Comparison of ENCODE assay signal across 9 mouse cellular contexts in the genomic region with DNA sequence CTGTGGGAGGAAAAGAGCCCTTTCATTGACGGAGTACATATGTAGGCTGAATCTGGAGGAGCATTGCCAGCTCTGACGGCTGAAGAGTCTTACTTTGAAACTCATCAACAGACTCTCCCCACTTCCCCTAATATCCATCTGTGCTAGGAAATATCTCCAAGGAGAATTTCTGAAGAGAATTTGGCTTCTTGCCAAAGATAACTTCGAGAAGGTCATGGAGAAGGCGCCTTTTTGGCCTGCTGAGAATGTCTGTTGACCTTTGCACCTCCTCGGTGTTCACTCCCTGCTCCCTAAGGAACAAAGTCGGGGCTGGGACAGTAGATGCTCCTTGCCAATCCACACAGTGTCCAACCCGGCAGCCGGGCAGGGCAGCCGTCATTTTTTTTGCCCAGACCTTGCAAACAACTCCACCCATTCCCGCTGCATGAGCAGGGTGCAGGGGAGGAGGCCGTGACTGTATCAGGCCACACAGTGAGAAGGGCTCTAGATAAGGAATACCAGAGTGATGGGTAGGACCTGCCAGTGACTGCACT. TPM values are rescaled to one million over a fixed set of nuclear protein-coding genes. Genes with fewer than 3 reads are reported as not detected.
DNase-seq lines count a peak whose midpoint lies in the region; ATAC-seq and TF ChIP-seq lines count a peak whose summit lies in the region.
"Had no signal": no experiment of that assay in that cellular context is flagged by ENCODE, and none has a peak within 500 bp of the region (broad histone marks: within the 10 kb centered on the region; RNA-seq: fewer than 3 reads in every experiment).

No protein-coding gene starts in this region.

- ATAC-seq in forebrain, embryonic 11.5 days (replicated peaks; ENCODE audit: low FRiP score): no peak
- ATAC-seq in forebrain, embryonic 13.5 days: no peak
- ATAC-seq in intestine, embryonic 15.5 days: peak; percentile 65
- ATAC-seq in lung, postnatal 0 days: peak; percentile 65

- H3K4me3 ChIP-seq in forebrain, embryonic 11.5 days (ENCODE audit: low read depth, low read length): no peak overlapping the region
- no peak overlapping the region for H3K4me3 ChIP-seq in forebrain, embryonic 13.5 days
- no peak overlapping the region for H3K4me3 ChIP-seq in intestine, embryonic 15.5 days (replicated peaks)
- no peak overlapping the region for H3K4me3 ChIP-seq in lung, postnatal 0 days (ENCODE audit: low read depth, low read length)

- peak; percentile 51 for DNase-seq in forebrain, embryonic 11.5 days (ENCODE audit: low spot score)
- DNase-seq in brain, embryonic 14.5 days (ENCODE audit: low read depth): peak; percentile 14
- peak; percentile 48 for DNase-seq in lung, postnatal 0 days (ENCODE audit: low spot score)
- DNase-seq in layer of hippocampus, adult 8-10 months (ENCODE audit: low spot score in 2 of 2): no peak
- no peak for DNase-seq in frontal cortex, postnatal 10 days (ENCODE audit: low spot score in 2 of 2)
- no peak for DNase-seq in gastrocnemius, postnatal 14 days
- DNase-seq: gastrocnemius, postnatal 36 days had no signal

- no peak overlapping the region for H3K9ac ChIP-seq in forebrain, embryonic 11.5 days (ENCODE audit: low read length)
- H3K9ac ChIP-seq in forebrain, embryonic 13.5 days: no peak overlapping the region
- no peak overlapping the region for H3K9ac ChIP-seq in intestine, embryonic 15.5 days
- H3K9ac ChIP-seq in lung, postnatal 0 days (replicated peaks; ENCODE audit: low read depth): no peak overlapping the region

- H3K27ac ChIP-seq in forebrain, embryonic 11.5 days (ENCODE audit: low read depth, low read length): no peak overlapping the region
- no peak overlapping the region for H3K27ac ChIP-seq in forebrain, embryonic 13.5 days
- H3K27ac ChIP-seq in intestine, embryonic 15.5 days: no peak overlapping the region
- H3K27ac ChIP-seq in lung, postnatal 0 days (ENCODE audit: low read length): no peak overlapping the region

- no peaks in the 10 kb centered on the region for H3K4me1 ChIP-seq in forebrain, embryonic 11.5 days (replicated peaks; ENCODE audit: control insufficient read depth, insufficient read depth, low read length)
- no peaks in the 10 kb centered on the region for H3K4me1 ChIP-seq in forebrain, embryonic 13.5 days
- no peaks in the 10 kb centered on the region for H3K4me1 ChIP-seq in intestine, embryonic 15.5 days (replicated peaks)
- H3K4me1 ChIP-seq in lung, postnatal 0 days (ENCODE audit: insufficient read depth, low read depth, low read length): 0 out of 2 replicates have a peak, but pooled peaks cover 4% of the 10 kb centered on the region

- no peak for TF ChIP-seq EP300 in lung, postnatal 0 days (IDR thresholded peaks at IDR 0.05)

- TF ChIP-seq POLR2A in brain, embryonic 14.5 days (IDR thresholded peaks at IDR 0.05; ENCODE audit: borderline replicate concordance, extremely low read depth, insufficient read depth, insufficient read length, poor library complexity, severe bottlenecking): no peak

- intact Hi-C loops in gastrocnemius, postnatal 14 days (cut with DNase I; ENCODE audit: low total_unique reads): no loop called here

- WGBS in forebrain, embryonic 11.5 days: 78% methylated on average over 11 of the region's 11 CpGs
- 78% methylated on average over 11 of the region's 11 CpGs for WGBS in forebrain, embryonic 13.5 days
- WGBS in intestine, embryonic 15.5 days: 36% methylated on average over 11 of the region's 11 CpGs
- 11% methylated on average over 11 of the region's 11 CpGs for WGBS in lung, postnatal 0 days

- H3K9me3 ChIP-seq in forebrain, embryonic 11.5 days (ENCODE audit: control insufficient read depth, low read length): no peaks in the 10 kb centered on the region
- H3K9me3 ChIP-seq in forebrain, embryonic 13.5 days (replicated peaks): peaks cover 2% of the 10 kb centered on the region; the same call in 1 of the 2 replicates
- H3K9me3 ChIP-seq in intestine, embryonic 15.5 days: no peaks in the 10 kb centered on the region
- 0 out of 2 replicates have a peak, but pooled peaks cover under 1% of the 10 kb centered on the region for H3K9me3 ChIP-seq in lung, postnatal 0 days (ENCODE audit: low read length)

- no peaks in the 10 kb centered on the region for H3K36me3 ChIP-seq in forebrain, embryonic 11.5 days (ENCODE audit: control insufficient read depth, insufficient read depth, low read length)
- H3K36me3 ChIP-seq in forebrain, embryonic 13.5 days (ENCODE audit: poor library complexity, severe bottlenecking): no peaks in the 10 kb centered on the region
- H3K36me3 ChIP-seq in intestine, embryonic 15.5 days: no peaks in the 10 kb centered on the region
- H3K36me3 ChIP-seq in lung, postnatal 0 days (ENCODE audit: insufficient read depth, low read length): no peaks in the 10 kb centered on the region

- no peak overlapping the region for H3K4me2 ChIP-seq in forebrain, embryonic 11.5 days (ENCODE audit: low read depth, low read length, severe bottlenecking)
- H3K4me2 ChIP-seq in forebrain, embryonic 13.5 days: no peak overlapping the region
- H3K4me2 ChIP-seq in intestine, embryonic 15.5 days (replicated peaks): no peak overlapping the region; the same call in 1 of the 2 replicates
- no peak overlapping the region for H3K4me2 ChIP-seq in lung, postnatal 0 days (replicated peaks; ENCODE audit: low read depth, low read length)

- H3K27me3 ChIP-seq in forebrain, embryonic 11.5 days (ENCODE audit: control insufficient read depth, insufficient read depth, low read length): no peaks in the 10 kb centered on the region
- H3K27me3 ChIP-seq in forebrain, embryonic 13.5 days: no peaks in the 10 kb centered on the region
- no peaks in the 10 kb centered on the region for H3K27me3 ChIP-seq in intestine, embryonic 15.5 days (replicated peaks)
- H3K27me3 ChIP-seq in lung, postnatal 0 days (replicated peaks; ENCODE audit: insufficient read depth, low read length): no peaks in the 10 kb centered on the region

- no peak for TF ChIP-seq CTCF in brain, embryonic 14.5 days (IDR thresholded peaks at IDR 0.05; ENCODE audit: borderline replicate concordance, extremely low read depth, insufficient read depth, insufficient read length)
- no peak for TF ChIP-seq CTCF in lung, postnatal 0 days (IDR thresholded peaks at IDR 0.05)

RNA-seq across cellular contexts. Expression of a gene that starts 14.5 kb away (rescaled TPM):
- 0.32 and 0.56 TPM in 2 replicates for polyA plus RNA-seq in forebrain, embryonic 11.5 days (2014; fragmentation: Nextera tagmentation; extraction: Ambion mirVana)
- polyA plus RNA-seq in forebrain, embryonic 13.5 days (2015; fragmentation: Nextera tagmentation; extraction: Ambion mirVana): 0.34 and 0.42 TPM in 2 replicates
- 0.42 and 0.66 TPM in 2 replicates for polyA plus RNA-seq in brain, embryonic 14.5 days (2012; rRNA removed)
- polyA plus RNA-seq in intestine, embryonic 15.5 days (2015; fragmentation: Nextera tagmentation; extraction: Ambion mirVana): 0.34 and 0.43 TPM in 2 replicates
- 18.7 and 19.8 TPM in 2 replicates for polyA plus RNA-seq in lung, postnatal 0 days (2015; fragmentation: Nextera tagmentation; extraction: Ambion mirVana)
- 10 to 100 TPM; 60.2 to 64.2 (median 61.8) TPM for total RNA-seq in layer of hippocampus, adult 8-10 months (2022)
- total RNA-seq in gastrocnemius, postnatal 14 days (2021): 1 to 10 TPM; 5.3 to 6.3 TPM

Comparison
In these comparisons a context has a peak if more than half of its experiments do, and no peak if none do; other contexts are left out.
1. ATAC-seq: peak in intestine, embryonic 15.5 days (single experiment) and lung, postnatal 0 days (single experiment); none in forebrain, embryonic 11.5 days (single experiment) and forebrain, embryonic 13.5 days (single experiment).
2. DNase-seq: peak in forebrain, embryonic 11.5 days (single experiment), brain, embryonic 14.5 days (single experiment) and lung, postnatal 0 days (single experiment); none in layer of hippocampus, adult 8-10 months (0 of 2), frontal cortex, postnatal 10 days (0 of 2) and gastrocnemius, postnatal 14 days (single experiment).
3. RNA of a gene that starts 14.5 kb away (polyA plus RNA-seq): 18.7 to 19.8 TPM in lung, postnatal 0 days; 0.42 to 0.66 TPM in brain, embryonic 14.5 days, 0.32 to 0.56 TPM in forebrain, embryonic 11.5 days, 0.34 to 0.43 TPM in intestine, embryonic 15.5 days and 0.34 to 0.42 TPM in forebrain, embryonic 13.5 days; every median in the first group is over 10 times any median in the second.